Mouse (Mus musculus): ENCODE results near the gene Mpzl2.

DNA sequence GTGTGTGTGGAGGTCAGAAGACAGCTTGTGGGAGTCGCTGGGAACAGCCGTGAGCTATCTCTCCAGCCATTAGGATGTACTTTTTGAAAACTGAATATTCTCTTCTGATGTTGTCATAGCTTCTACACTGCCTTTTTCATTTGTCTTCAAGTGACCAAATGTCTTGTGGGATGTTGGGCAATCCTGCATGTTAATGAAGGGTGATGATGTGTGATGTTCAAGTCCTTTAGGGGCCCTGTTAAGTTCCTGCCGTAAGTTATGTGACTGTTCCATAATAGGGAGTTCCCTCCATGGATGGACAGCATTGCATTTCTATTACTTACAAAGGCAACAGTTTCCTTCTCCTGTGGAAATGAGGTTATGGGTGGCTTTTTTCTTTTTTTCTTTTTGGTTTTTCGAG lies 27.1 kb downstream of the Mpzl2 start:
- TF ChIP-seq CTCF (IDR thresholded peaks at IDR 0.05; ENCODE audit: insufficient read depth, low read depth, low read length) (no peak), POLR2A (IDR thresholded peaks at IDR 0.05; ENCODE audit: insufficient read depth, low read depth, low read length) (no peak)

Data from olfactory bulb, adult 2 months (tissue).